In the genomic region with DNA sequence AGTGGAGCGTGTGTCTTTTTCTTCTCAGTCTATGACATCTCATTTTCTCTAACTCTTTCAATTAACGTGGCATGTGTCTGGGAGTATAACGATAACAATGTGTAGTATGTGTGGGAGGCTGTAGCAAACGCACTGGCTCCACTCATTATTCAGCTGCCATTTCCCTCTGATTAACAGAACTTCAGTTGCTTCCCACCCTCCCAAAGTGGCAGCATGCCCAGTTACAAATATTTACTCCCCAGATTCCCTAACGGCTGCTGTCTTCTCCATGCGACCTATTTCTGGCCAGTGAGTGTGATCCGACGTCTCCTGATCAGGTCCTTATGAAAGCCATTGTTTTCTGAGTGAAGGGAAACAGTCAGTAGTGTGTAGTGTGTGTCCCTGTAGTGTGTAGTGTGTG, we compare ENCODE assay signal across 11 mouse cellular contexts.
A peak's percentile ranks its signal among the peaks of the same experiment; 100 is the strongest.
DNase-seq lines count a peak whose midpoint lies in the region; ATAC-seq and TF ChIP-seq lines count a peak whose summit lies in the region.
"Had no signal": no experiment of that assay in that cellular context is flagged by ENCODE, and none has a peak within 500 bp of the region (broad histone marks: within the 10 kb centered on the region; RNA-seq: fewer than 3 reads in every experiment).

No protein-coding gene starts in this region.

- H3K36me3 ChIP-seq in heart, embryonic 15.5 days: no peaks in the 10 kb centered on the region
- H3K36me3 ChIP-seq in liver, postnatal 0 days (replicated peaks; ENCODE audit: insufficient read depth, low read length): no peaks in the 10 kb centered on the region
- no peaks in the 10 kb centered on the region for H3K36me3 ChIP-seq in stomach, embryonic 16.5 days (ENCODE audit: control insufficient read depth, insufficient read depth, low read length)
- H3K36me3 ChIP-seq in neural tube, embryonic 15.5 days: no peaks in the 10 kb centered on the region

- no peaks in the 10 kb centered on the region for H3K9me3 ChIP-seq in heart, embryonic 15.5 days (replicated peaks)
- no peaks in the 10 kb centered on the region for H3K9me3 ChIP-seq in liver, postnatal 0 days (ENCODE audit: low read length)
- H3K9me3 ChIP-seq in stomach, embryonic 16.5 days (replicated peaks; ENCODE audit: control insufficient read depth, low read length): no peaks in the 10 kb centered on the region
- no peaks in the 10 kb centered on the region for H3K9me3 ChIP-seq in neural tube, embryonic 15.5 days (replicated peaks)

- peaks cover 36% of the 10 kb centered on the region for H3K4me1 ChIP-seq in heart, embryonic 15.5 days (replicated peaks)
- 0 out of 2 replicates have a peak, but pooled peaks cover 10% of the 10 kb centered on the region for H3K4me1 ChIP-seq in liver, postnatal 0 days (ENCODE audit: insufficient read depth)
- peaks cover 21% of the 10 kb centered on the region for H3K4me1 ChIP-seq in stomach, embryonic 16.5 days (ENCODE audit: control insufficient read depth, insufficient read depth, low read length)
- H3K4me1 ChIP-seq in neural tube, embryonic 15.5 days: peaks cover 9% of the 10 kb centered on the region

- no peak for TF ChIP-seq EP300 in liver, postnatal 0 days (IDR thresholded peaks at IDR 0.05; ENCODE audit: low read depth)

- intact Hi-C loops in gastrocnemius, adult 2 months (cut with DNase I): loop anchor here (5.0 kb wide), 2 partner anchors 78 to 173 kb away; no protein-coding TSS in a partner anchor

- WGBS in heart, embryonic 15.5 days: 25% methylated on average over 8 of the region's 8 CpGs
- WGBS in liver, postnatal 0 days (ENCODE audit: insufficient replicate concordance): 65% methylated on average over 8 of the region's 8 CpGs
- 32% methylated on average over 8 of the region's 8 CpGs for WGBS in stomach, embryonic 16.5 days
- whole genome bisulfite sequencing in neural tube, embryonic 15.5 days: 62% methylated on average over 8 of the region's 8 CpGs

- TF ChIP-seq CTCF in liver, postnatal 0 days (IDR thresholded peaks at IDR 0.05; ENCODE audit: low read depth): no peak
- TF ChIP-seq CTCF in gastrocnemius, adult 2 months (IDR thresholded peaks at IDR 0.05): no peak

- no peak overlapping the region for H3K9ac ChIP-seq in heart, embryonic 15.5 days
- no peak overlapping the region for H3K9ac ChIP-seq in liver, postnatal 0 days (replicated peaks)
- no peak overlapping the region for H3K9ac ChIP-seq in stomach, embryonic 16.5 days (ENCODE audit: low read length)
- H3K9ac ChIP-seq in neural tube, embryonic 15.5 days (replicated peaks): no peak overlapping the region
- H3K9ac ChIP-seq: hindbrain, embryonic 14.5 days had no signal

- no peak overlapping the region for H3K4me3 ChIP-seq in heart, embryonic 15.5 days
- no peak overlapping the region for H3K4me3 ChIP-seq in liver, postnatal 0 days (ENCODE audit: low read depth, low read length)
- no peak overlapping the region for H3K4me3 ChIP-seq in stomach, embryonic 16.5 days (replicated peaks; ENCODE audit: low read length)
- no peak overlapping the region for H3K4me3 ChIP-seq in gastrocnemius, adult 2 months
- H3K4me3 ChIP-seq in neural tube, embryonic 15.5 days (replicated peaks): no peak overlapping the region

- H3K4me2 ChIP-seq in heart, embryonic 15.5 days: no peak overlapping the region
- no peak overlapping the region for H3K4me2 ChIP-seq in liver, postnatal 0 days (ENCODE audit: low read depth, low read length)
- H3K4me2 ChIP-seq in stomach, embryonic 16.5 days (ENCODE audit: low read depth, low read length): no peak overlapping the region
- no peak overlapping the region for H3K4me2 ChIP-seq in neural tube, embryonic 15.5 days
- H3K4me2 ChIP-seq: hindbrain, embryonic 14.5 days had no signal

- no peak for ATAC-seq in heart, embryonic 15.5 days (replicated peaks; ENCODE audit: insufficient number of reproducible peaks, insufficient read depth, low FRiP score, low read depth)
- no peak for ATAC-seq in liver, postnatal 0 days
- peak; percentile 48; the same call in 1 of the 2 replicates for ATAC-seq in stomach, embryonic 16.5 days (ENCODE audit: insufficient read depth, low FRiP score)
- no peak for ATAC-seq in neural tube, embryonic 15.5 days (ENCODE audit: low FRiP score)

- no peak for DNase-seq in heart, adult 8-10 months (ENCODE audit: low spot score)
- peak; percentile 44 for DNase-seq in liver, postnatal 0 days
- no peak for DNase-seq in liver
- peak; percentile 18 to 21 for DNase-seq in layer of hippocampus, postnatal 36 days
- DNase-seq in gastrocnemius, adult 2 months: no peak
- DNase-seq: cerebellum, postnatal 14 days had no signal

- H3K27ac ChIP-seq in heart, embryonic 15.5 days: peak overlapping the region; percentile 28; the same call in 1 of the 2 replicates
- H3K27ac ChIP-seq in liver, postnatal 0 days (ENCODE audit: low read depth): no peak overlapping the region
- H3K27ac ChIP-seq in stomach, embryonic 16.5 days (ENCODE audit: low read length): peak overlapping the region; percentile 25
- H3K27ac ChIP-seq in gastrocnemius, adult 2 months: no peak overlapping the region
- no peak overlapping the region for H3K27ac ChIP-seq in neural tube, embryonic 15.5 days (replicated peaks)
- H3K27ac ChIP-seq: hindbrain, embryonic 14.5 days had no signal

- H3K27me3 ChIP-seq in heart, embryonic 15.5 days: no peaks in the 10 kb centered on the region
- no peaks in the 10 kb centered on the region for H3K27me3 ChIP-seq in liver, postnatal 0 days (ENCODE audit: insufficient read depth, low read length)
- H3K27me3 ChIP-seq in stomach, embryonic 16.5 days (ENCODE audit: control insufficient read depth, insufficient read depth, low read length): no peaks in the 10 kb centered on the region
- H3K27me3 ChIP-seq in neural tube, embryonic 15.5 days (replicated peaks): no peaks in the 10 kb centered on the region
- H3K27me3 ChIP-seq: CH12.LX had no signal

Comparison
In these comparisons a context has a peak if more than half of its experiments do, and no peak if none do; other contexts are left out.
1. DNase-seq: peak in liver, postnatal 0 days (single experiment) and layer of hippocampus, postnatal 36 days (2 of 2); none in heart, adult 8-10 months (single experiment), liver (single experiment) and gastrocnemius, adult 2 months (single experiment).
2. H3K27ac ChIP-seq: peak in heart, embryonic 15.5 days (single experiment) and stomach, embryonic 16.5 days (single experiment); none in liver, postnatal 0 days (single experiment), gastrocnemius, adult 2 months (single experiment) and neural tube, embryonic 15.5 days (single experiment).